Mouse (Mus musculus) gonadal fat pad, adult 2 months (tissue): ENCODE measurements around the gene Agrn. TPM values are rescaled to one million over a fixed set of nuclear protein-coding genes. Genes with fewer than 3 reads are reported as not detected.

ENCODE experiments used
- DNase-seq: peaks from one replicate; pipeline ENCODE4 v3.0.0-alpha.2; 2012; ENCODE audit warnings: low read depth
- polyA plus RNA-seq: library from polyadenylated mRNA; depleted of rRNA; stranded (reverse); fragments of >200 nt; gene quantifications from 2 replicates; pipeline ENCODE4 v1.2.3, GENCODE M21; 2012; rRNA removed

The Agrn gene
- 71.1 and 73.9 TPM in 2 replicates for polyA plus RNA-seq

DNA sequence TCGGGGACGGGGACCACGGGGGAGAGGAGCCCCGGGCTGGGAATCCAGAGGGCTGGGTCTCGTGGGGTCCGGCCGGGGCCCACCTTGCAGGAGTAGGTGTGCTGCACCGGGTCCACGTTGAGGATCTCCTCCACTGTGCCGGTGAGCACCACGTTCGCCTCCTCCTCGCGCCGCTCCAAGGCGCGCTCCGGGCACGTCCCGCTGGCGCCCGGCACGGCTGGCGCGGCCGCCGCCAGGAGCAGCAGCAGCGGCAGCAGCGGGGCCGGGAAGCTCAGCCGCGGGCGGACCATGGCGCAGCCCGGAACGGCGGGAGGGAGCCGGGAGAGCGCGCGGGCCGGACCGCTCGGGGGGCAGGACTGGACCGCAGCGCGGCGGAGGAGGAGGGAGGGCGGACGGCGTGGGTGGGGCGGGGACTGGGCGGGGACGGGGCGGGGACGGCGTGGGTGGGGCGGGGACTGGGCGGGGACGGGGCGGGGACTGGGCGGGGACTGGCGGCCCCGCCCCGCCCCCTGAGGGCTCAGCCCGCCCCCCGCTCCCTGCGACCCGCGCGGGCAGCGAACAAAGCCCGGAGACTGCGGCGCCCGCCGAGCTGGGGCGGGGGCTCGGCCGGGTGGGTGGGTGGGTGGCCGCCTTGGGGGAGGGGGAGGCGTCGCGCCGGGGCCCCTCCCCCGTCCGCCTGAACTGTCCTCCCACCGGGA is at the start of gene Agrn:
Agrn (minus strand) TSS at position 358 of the 698 bp plus-strand sequence.
- DNase-seq: no peak

DNA sequence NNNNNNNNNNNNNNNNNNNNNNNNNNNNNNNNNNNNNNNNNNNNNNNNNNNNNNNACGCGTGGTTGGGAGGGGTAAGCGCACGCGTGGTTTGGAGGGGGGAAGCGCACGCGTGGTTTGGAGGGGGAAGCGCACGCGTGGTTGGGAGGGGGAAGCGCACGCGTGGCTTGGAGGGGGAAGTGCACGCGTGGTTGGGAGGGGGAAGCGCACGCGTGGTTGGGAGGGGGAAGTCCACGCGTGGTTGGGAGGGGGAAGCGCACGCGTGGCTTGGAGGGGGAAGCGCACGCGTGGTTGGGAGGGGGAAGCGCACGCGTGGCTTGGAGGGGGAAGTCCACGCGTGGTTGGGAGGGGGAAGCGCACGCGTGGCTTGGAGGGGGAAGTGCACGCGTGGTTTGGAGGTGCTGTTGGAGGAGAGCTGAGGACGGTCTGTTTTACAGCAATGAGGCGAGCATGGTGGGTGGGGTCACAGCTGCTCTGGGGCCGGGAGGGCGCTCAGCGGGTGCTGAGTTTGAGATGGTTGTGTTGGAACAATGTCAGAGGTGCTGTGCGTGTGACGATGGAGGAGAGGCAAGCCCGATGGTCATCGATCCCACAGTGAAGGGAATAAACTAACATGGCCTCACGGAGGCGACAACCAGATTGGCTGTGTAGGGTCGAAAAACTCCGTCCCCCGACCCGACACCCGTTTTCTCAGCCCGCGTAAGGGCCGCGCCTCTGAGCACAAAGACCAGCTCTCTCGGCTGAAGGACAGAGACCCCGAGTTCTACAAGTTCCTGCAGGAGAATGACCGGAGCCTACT is 39.6 kb upstream of the Agrn start:
- no peak for DNase-seq

DNA sequence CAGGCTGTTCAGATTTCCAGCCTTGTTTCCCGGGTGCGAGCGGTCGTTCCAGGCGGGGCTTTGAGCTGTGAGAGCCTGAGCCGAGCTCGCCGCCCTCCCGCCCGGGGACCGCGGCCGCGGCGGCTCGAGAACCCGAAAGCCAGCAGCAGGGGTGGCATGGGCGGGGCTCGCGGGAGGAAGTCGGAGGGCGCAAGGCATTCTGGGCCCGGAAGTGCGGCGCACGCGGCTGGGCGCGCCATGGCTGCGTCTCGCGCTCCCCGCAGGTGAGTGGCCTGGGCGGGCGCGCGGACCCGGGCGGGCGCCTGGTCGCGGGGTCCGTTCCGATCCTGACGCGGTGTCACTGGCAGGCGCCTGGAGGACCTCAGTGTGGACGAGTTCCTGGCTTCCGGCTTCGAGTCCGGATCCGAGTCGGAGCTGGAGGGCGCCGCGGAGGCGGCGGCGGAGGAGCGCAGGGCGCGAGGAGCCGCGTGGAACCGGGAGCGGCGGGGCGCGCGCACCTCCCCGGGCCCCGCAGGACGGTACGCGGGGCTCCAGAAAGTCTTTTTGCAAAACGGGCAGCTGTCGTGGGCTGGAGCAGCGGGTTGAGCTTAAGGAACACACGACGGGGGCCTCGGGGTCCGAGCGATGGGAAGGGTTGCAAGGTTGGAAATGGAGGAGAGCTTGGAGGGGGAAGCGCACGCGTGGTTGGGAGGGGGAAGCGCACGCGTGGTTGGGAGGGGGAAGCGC is 38.7 kb upstream of the Agrn start, which contains the start of gene Noc2l:
Noc2l (plus strand) TSS at position 203 of the 726 bp plus-strand sequence.
- DNase-seq: no peak

DNA sequence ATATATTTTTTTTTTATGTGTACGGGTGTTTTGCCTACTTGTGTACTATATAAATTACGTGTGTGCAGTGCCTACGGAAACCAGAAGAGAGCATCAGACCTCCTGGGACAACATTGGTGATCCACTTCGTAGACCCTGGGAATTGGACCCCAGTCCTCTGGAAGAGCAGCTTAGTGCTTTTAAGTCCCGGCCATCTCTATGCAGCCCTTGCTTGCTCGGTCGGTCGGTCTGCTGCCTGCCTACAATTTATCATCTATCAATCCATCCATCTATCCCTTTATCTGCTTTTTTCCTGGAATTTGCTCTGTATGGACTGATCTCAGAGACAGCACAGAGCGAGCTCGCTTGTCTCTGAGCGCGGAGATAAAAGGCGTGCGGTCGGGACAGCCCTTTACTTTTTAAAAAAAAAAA is 38.1 kb upstream of the Agrn start:
- no peak for DNase-seq

DNA sequence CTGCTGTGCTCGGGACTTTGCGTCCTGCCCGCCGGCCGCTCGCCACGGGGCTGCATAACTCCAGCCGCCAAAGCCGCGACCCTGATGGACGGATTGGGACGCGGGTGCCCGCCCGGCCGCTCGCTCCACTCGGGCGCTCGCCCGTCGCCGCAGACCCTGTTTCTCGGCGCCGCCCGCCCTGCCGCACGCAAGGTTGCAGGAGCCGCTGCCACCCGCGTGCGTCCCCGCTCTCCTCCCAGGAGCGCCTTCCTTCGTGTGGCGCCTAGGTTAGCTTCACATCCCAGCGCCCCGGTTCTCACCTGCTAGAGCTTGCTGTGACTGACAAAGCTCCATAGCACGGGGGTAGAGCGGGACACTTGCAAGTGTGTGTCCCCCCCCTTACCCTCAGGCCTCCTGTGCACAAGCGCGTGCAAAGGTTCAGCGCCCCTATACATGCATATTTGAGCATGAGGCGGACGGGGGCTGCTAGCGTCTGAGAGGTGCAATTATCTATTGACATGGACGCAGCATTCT is 37.5 kb upstream of the Agrn start, which contains the start of gene Plekhn1:
Plekhn1 (minus strand) TSS at position 157 of the 513 bp plus-strand sequence.
- DNase-seq: no peak

- no peak for DNase-seq
These were observed 36.8 kb upstream of the Agrn start for GRCm38 (mm10) chr4:156234021-156234501.

- no peak for DNase-seq
These were observed 31.2 kb upstream of the Agrn start for GRCm38 (mm10) chr4:156228393-156229024.

- no peak for DNase-seq
These were observed 30.6 kb upstream of the Agrn start for GRCm38 (mm10) chr4:156227752-156228392.

- DNase-seq: no peak
These were observed 27.0 kb upstream of the Agrn start for GRCm38 (mm10) chr4:156224276-156224675.

- DNase-seq: no peak
These were observed 22.6 kb upstream of the Agrn start for GRCm38 (mm10) chr4:156219936-156220335.

- no peak for DNase-seq
These were observed 20.6 kb upstream of the Agrn start for GRCm38 (mm10) chr4:156217838-156218237.

GRCm38 (mm10) chr4:156217022-156217669 is 19.9 kb upstream of the Agrn start:
- no peak for DNase-seq

DNA sequence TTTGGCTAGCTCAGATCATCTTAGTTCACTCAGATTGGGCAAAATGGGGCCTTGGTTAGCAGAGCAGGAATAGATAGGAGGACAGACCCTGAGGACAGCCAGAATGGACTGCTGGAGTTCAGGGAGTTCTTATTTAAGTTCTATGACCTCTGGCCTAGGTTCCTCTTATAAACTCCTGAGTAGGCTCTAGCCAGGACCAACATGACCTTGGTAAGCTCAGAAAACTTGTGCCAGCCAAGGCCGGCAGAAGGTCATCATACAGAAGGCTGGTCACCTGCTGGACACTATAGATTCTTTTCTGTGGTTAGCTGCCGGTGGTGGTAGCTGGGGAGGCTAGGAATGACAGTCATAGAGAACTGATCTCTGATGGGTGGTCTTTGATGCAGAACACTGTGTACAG is 18.9 kb upstream of the Agrn start:
- no peak for DNase-seq

DNA sequence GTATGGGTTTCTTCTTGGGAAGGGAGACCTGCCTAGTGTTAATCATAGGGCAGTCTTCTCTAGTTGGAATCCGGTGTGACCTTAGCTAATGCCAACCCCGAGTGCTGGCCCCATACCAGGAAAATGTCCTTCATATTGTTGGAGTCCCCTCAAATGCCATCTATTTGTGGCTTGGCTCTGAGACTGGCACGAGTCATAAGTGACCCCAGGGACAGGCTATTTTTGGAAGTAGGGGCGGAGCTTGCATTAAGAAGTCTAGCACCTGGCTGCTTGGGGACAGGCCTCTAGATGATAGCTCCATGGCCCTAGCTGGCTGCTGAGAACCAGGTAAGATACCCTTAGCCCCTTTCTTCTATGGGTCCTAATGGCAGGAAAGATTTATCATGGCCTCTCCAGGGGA is 18.4 kb upstream of the Agrn start, which contains the start of gene Perm1:
Perm1 (plus strand) TSS at position 220 of the 400 bp plus-strand sequence.
- no peak for DNase-seq

DNA sequence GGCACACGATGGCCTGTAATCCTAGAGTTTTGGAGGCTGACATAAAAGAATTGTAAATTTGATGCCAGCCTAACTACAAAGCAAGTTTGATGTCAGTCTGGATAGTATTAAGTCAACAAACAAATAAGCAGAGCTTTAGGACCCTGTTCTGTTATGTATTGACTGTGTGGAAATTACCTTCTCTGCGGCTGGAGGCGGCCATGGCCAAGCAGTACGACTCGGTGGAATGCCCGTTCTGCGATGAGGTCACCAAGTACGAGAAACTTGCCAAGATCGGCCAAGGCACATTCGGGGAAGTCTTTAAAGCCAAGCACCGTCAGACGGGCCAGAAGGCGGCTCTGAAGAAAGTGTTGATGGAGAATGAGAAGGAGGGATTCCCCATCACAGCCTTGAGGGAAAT is 15.8 kb upstream of the Agrn start:
- DNase-seq: no peak

- DNase-seq: no peak
These were observed 12.8 kb upstream of the Agrn start for GRCm38 (mm10) chr4:156209963-156210635.

GRCm38 (mm10) chr4:156208872-156209271 is 11.6 kb upstream of the Agrn start:
- no peak for DNase-seq

- DNase-seq: no peak
These were observed 6.3 kb upstream of the Agrn start for GRCm38 (mm10) chr4:156203413-156204131.

DNA sequence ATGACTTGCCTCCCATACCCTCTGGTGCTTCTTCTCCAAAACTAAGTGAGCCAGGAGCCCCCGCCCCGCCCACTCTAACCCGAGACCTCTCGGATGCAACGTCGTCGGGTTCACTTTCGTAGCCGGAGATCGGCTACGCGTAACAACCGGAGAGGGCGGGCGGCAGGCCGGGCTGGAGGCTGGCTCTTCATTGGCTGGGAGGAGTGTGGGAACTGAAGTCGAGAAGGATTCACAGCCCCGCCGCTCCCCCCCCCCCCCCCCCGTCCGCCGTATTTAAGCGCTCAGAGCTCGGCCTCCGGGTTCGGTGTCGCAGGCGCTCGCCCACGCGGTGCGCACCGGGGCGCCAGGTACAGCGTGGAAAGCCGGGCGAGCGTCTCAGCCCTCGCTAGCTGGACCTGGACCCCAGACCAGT is 5.7 kb upstream of the Agrn start, which contains the start of gene AW011738:
AW011738 (plus strand) TSS at position 304 of the 412 bp plus-strand sequence.
- DNase-seq: no peak
